Mouse (Mus musculus) liver, embryonic 15.5 days (tissue): ENCODE results near the gene Tbcel. TPM values are rescaled to one million over a fixed set of nuclear protein-coding genes. Genes with fewer than 3 reads are reported as not detected.

Experiments
- ATAC-seq: fragments of 200-750 bp; cut with Nextera tagmentation; 2 replicates; pipeline ENCODE4 v1.8.0; 2017; ENCODE audit warnings: moderate number of reproducible peaks, mild to moderate bottlenecking, moderate library complexity; ENCODE audit not compliant: insufficient read depth
- H3K27ac ChIP-seq: fragments of 300-500 bp; sonication (generic); replicated peaks from 2 replicates; pipeline ENCODE4 v1.5.1; 2015; ENCODE audit warnings: mild to moderate bottlenecking, inconsistent platforms
- H3K27me3 ChIP-seq: fragments of 300-500 bp; sonication (generic); 2 replicates; pipeline ENCODE4 v1.6.1; 2015; ENCODE audit warnings: mild to moderate bottlenecking, inconsistent platforms
- H3K36me3 ChIP-seq: fragments of 300-500 bp; sonication (generic); replicated peaks from 2 replicates; pipeline ENCODE4 v1.6.1; 2015; ENCODE audit warnings: moderate library complexity, mild to moderate bottlenecking, inconsistent platforms
- H3K4me1 ChIP-seq: fragments of 300-500 bp; sonication (generic); replicated peaks from 2 replicates; pipeline ENCODE4 v1.6.1; 2015; ENCODE audit warnings: inconsistent platforms
- H3K4me2 ChIP-seq: fragments of 300-500 bp; sonication (generic); 2 replicates; pipeline ENCODE4 v1.6.1; 2015; ENCODE audit warnings: moderate library complexity, mild to moderate bottlenecking, inconsistent platforms
- H3K4me3 ChIP-seq: fragments of 300-500 bp; sonication (generic); replicated peaks from 2 replicates; pipeline ENCODE4 v1.5.1; 2015; ENCODE audit warnings: mild to moderate bottlenecking, inconsistent platforms
- H3K9ac ChIP-seq: fragments of 300-500 bp; sonication (generic); 2 replicates; pipeline ENCODE4 v1.6.1; 2015; ENCODE audit warnings: moderate library complexity, mild to moderate bottlenecking, inconsistent platforms
- H3K9me3 ChIP-seq: fragments of 300-500 bp; sonication (generic); replicated peaks from 2 replicates; pipeline ENCODE4 v1.6.1; 2016; ENCODE audit warnings: inconsistent platforms
- WGBS: fragments of 180-500 bp; shearing (Covaris S2); methylation state at CpG from one replicate; pipeline ENCODE4 v1.1.7; 2015; ENCODE audit warnings: mixed read lengths; ENCODE audit not compliant: insufficient replicate concordance; 5-methylcytosine and 5-hydroxymethylcytosine counted together
- polyA plus RNA-seq: library from polyadenylated mRNA; unstranded; fragments of >200 nt; fragmentation: Nextera tagmentation; extraction: Ambion mirVana; gene quantifications from 2 replicates; pipeline ENCODE4 v1.2.1, GENCODE M21; 2015

The Tbcel gene
- 11.0 and 11.9 TPM in 2 replicates for polyA plus RNA-seq

GRCm38 (mm10) chr9:42507709-42508108 lies at the start of gene Tbcel:
Gene Tbcel, minus strand, starts transcription at chr9:42507809.
- H3K36me3 ChIP-seq, result no peaks in the 10 kb centered on the region
- no peaks in the 10 kb centered on the region for H3K9me3 ChIP-seq
- no peak within 1 kb of the TSS for H3K9ac ChIP-seq
- H3K4me3 ChIP-seq, result no peak within 1 kb of the TSS
- no peaks in the 10 kb centered on the region for H3K27me3 ChIP-seq
- H3K27ac ChIP-seq, result no peak within 1 kb of the TSS
- 63% methylated on average over 6 of the region's 6 CpGs for WGBS
- no peaks in the 10 kb centered on the region; the same call in 1 of the 2 replicates for H3K4me1 ChIP-seq
- no peak for ATAC-seq
- H3K4me2 ChIP-seq, result no peak within 1 kb of the TSS

- Histone ChIP-seq H3K9me3 (no peaks in the 10 kb centered on the region), H3K36me3 (no peaks in the 10 kb centered on the region), H3K4me2 (no peak overlapping the region), H3K4me1 (no peaks in the 10 kb centered on the region), H3K27me3 (no peaks in the 10 kb centered on the region), H3K9ac (no peak overlapping the region), H3K4me3 (no peak overlapping the region), H3K27ac (no peak overlapping the region)
- no peak for ATAC-seq
- 16% methylated on average over 1 of the region's 1 CpGs for WGBS
These were observed 47.6 kb upstream of the Tbcel start for GRCm38 (mm10) chr9:42555186-42555585.

- 9% methylated on average over 13 of the region's 13 CpGs for WGBS
- no peak for ATAC-seq
- Histone ChIP-seq H3K4me3 (no peak overlapping the region), H3K4me1 (no peaks in the 10 kb centered on the region), H3K36me3 (no peaks in the 10 kb centered on the region), H3K9ac (no peak overlapping the region), H3K27ac (no peak overlapping the region), H3K4me2 (no peak overlapping the region), H3K27me3 (no peaks in the 10 kb centered on the region), H3K9me3 (no peaks in the 10 kb centered on the region)
These were observed 42.5 kb upstream of the Tbcel start for GRCm38 (mm10) chr9:42550116-42550515.

GRCm38 (mm10) chr9:42548981-42549380 lies 41.4 kb upstream of the Tbcel start:
- no peaks in the 10 kb centered on the region for H3K9me3 ChIP-seq
- WGBS, result 60% methylated on average over 7 of the region's 7 CpGs
- no peak overlapping the region for H3K4me3 ChIP-seq
- H3K4me1 ChIP-seq, result no peaks in the 10 kb centered on the region
- H3K27me3 ChIP-seq, result no peaks in the 10 kb centered on the region
- no peak for ATAC-seq
- no peaks in the 10 kb centered on the region for H3K36me3 ChIP-seq
- H3K27ac ChIP-seq, result no peak overlapping the region
- H3K9ac ChIP-seq, result no peak overlapping the region
- no peak overlapping the region for H3K4me2 ChIP-seq

GRCm38 (mm10) chr9:42544521-42544920 lies 36.9 kb upstream of the Tbcel start:
- no peak overlapping the region for H3K4me3 ChIP-seq
- H3K9ac ChIP-seq, result no peak overlapping the region
- no peaks in the 10 kb centered on the region for H3K27me3 ChIP-seq
- no peak overlapping the region for H3K27ac ChIP-seq
- H3K36me3 ChIP-seq, result no peaks in the 10 kb centered on the region
- no peak for ATAC-seq
- WGBS, result 72% methylated on average over 10 of the region's 10 CpGs
- H3K4me2 ChIP-seq, result no peak overlapping the region
- H3K9me3 ChIP-seq, result no peaks in the 10 kb centered on the region
- H3K4me1 ChIP-seq, result no peaks in the 10 kb centered on the region

GRCm38 (mm10) chr9:42533491-42533890 lies 25.9 kb upstream of the Tbcel start:
- H3K4me2 ChIP-seq, result no peak overlapping the region
- no peaks in the 10 kb centered on the region for H3K27me3 ChIP-seq
- H3K9me3 ChIP-seq, result no peaks in the 10 kb centered on the region
- H3K4me3 ChIP-seq, result no peak overlapping the region
- 73% methylated on average over 8 of the region's 8 CpGs for WGBS
- H3K36me3 ChIP-seq, result no peaks in the 10 kb centered on the region
- H3K9ac ChIP-seq, result no peak overlapping the region
- ATAC-seq, result no peak
- H3K27ac ChIP-seq, result no peak overlapping the region
- H3K4me1 ChIP-seq, result no peaks in the 10 kb centered on the region

- 19% methylated on average over 6 of the region's 6 CpGs for WGBS
- Histone ChIP-seq H3K9me3 (no peaks in the 10 kb centered on the region), H3K27ac (no peak overlapping the region), H3K4me1 (no peaks in the 10 kb centered on the region), H3K9ac (no peak overlapping the region), H3K4me3 (no peak overlapping the region), H3K4me2 (no peak overlapping the region), H3K27me3 (no peaks in the 10 kb centered on the region), H3K36me3 (no peaks in the 10 kb centered on the region)
- ATAC-seq, result no peak
These were observed 25.4 kb upstream of the Tbcel start for GRCm38 (mm10) chr9:42533041-42533440.

- no peaks in the 10 kb centered on the region for H3K4me1 ChIP-seq
- H3K9ac ChIP-seq, result no peak overlapping the region
- ATAC-seq, result no peak
- H3K9me3 ChIP-seq, result no peaks in the 10 kb centered on the region
- H3K36me3 ChIP-seq, result no peaks in the 10 kb centered on the region
- WGBS, result 23% methylated on average over 3 of the region's 3 CpGs
- H3K4me3 ChIP-seq, result no peak overlapping the region
- no peak overlapping the region for H3K27ac ChIP-seq
- no peaks in the 10 kb centered on the region for H3K27me3 ChIP-seq
- no peak overlapping the region for H3K4me2 ChIP-seq
These were observed 24.3 kb upstream of the Tbcel start for GRCm38 (mm10) chr9:42531951-42532350.

- WGBS, result 63% methylated on average over 7 of the region's 7 CpGs
- H3K4me1 ChIP-seq, result no peaks in the 10 kb centered on the region
- no peaks in the 10 kb centered on the region for H3K9me3 ChIP-seq
- H3K27ac ChIP-seq, result no peak overlapping the region
- ATAC-seq, result no peak
- H3K9ac ChIP-seq, result no peak overlapping the region
- H3K27me3 ChIP-seq, result no peaks in the 10 kb centered on the region
- H3K36me3 ChIP-seq, result no peaks in the 10 kb centered on the region
- no peak overlapping the region for H3K4me3 ChIP-seq
- no peak overlapping the region for H3K4me2 ChIP-seq
These were observed 22.9 kb upstream of the Tbcel start for GRCm38 (mm10) chr9:42530221-42531152.

- H3K36me3 ChIP-seq, result no peaks in the 10 kb centered on the region
- no peaks in the 10 kb centered on the region for H3K9me3 ChIP-seq
- no peak overlapping the region for H3K27ac ChIP-seq
- peaks cover 23% of the 10 kb centered on the region for H3K27me3 ChIP-seq
- no peak overlapping the region for H3K4me3 ChIP-seq
- no peak for ATAC-seq
- peak overlapping the region; percentile 23; the same call in 1 of the 2 replicates for H3K4me2 ChIP-seq
- 13% methylated on average over 36 of the region's 36 CpGs for WGBS
- H3K4me1 ChIP-seq, result no peaks in the 10 kb centered on the region
- no peak overlapping the region for H3K9ac ChIP-seq
These were observed 13.0 kb upstream of the Tbcel start for GRCm38 (mm10) chr9:42520587-42521084.

GRCm38 (mm10) chr9:42518163-42518562 lies 10.6 kb upstream of the Tbcel start:
- Histone ChIP-seq H3K9ac (no peak overlapping the region), H3K27ac (no peak overlapping the region), H3K4me2 (no peak overlapping the region), H3K4me1 (no peaks in the 10 kb centered on the region), H3K4me3 (no peak overlapping the region), H3K36me3 (no peaks in the 10 kb centered on the region), H3K9me3 (no peaks in the 10 kb centered on the region), H3K27me3 (peaks cover 23% of the 10 kb centered on the region)
- WGBS, result 66% methylated on average over 14 of the region's 14 CpGs
- ATAC-seq, result no peak
